Mouse (Mus musculus) thymus, postnatal 14 days (tissue): ENCODE results near the gene Usp39.

ENCODE experiments used
- DNase-seq: peaks from one replicate; pipeline ENCODE4 v3.0.0; 2021

Usp39 gene

GRCm38 (mm10) chr6:72345074-72345567 lies at the start of gene Usp39:
TSS of gene Usp39 (minus strand) at chr6:72345184.
- peak; percentile 90 for DNase-seq

GRCm38 (mm10) chr6:72392341-72392740 lies 47.4 kb upstream of the Usp39 start:
- no peak for DNase-seq

GRCm38 (mm10) chr6:72390795-72391521 lies 46.0 kb upstream of the Usp39 start:
- DNase-seq = peak; percentile 30

GRCm38 (mm10) chr6:72389941-72390771 lies 45.2 kb upstream of the Usp39 start, which contains the start of gene Vamp8:
TSS of gene Vamp8 (minus strand) at chr6:72390703.
- peak; percentile 69 for DNase-seq

- peak; percentile 12 for DNase-seq
These were observed 44.5 kb upstream of the Usp39 start for GRCm38 (mm10) chr6:72389471-72389940.

GRCm38 (mm10) chr6:72388791-72389329 lies 43.9 kb upstream of the Usp39 start:
- no peak for DNase-seq

GRCm38 (mm10) chr6:72388266-72388665 lies 43.3 kb upstream of the Usp39 start:
- DNase-seq = no peak

GRCm38 (mm10) chr6:72387816-72388215 lies 42.8 kb upstream of the Usp39 start:
- no peak for DNase-seq

GRCm38 (mm10) chr6:72386561-72386960 lies 41.6 kb upstream of the Usp39 start:
- DNase-seq = no peak

GRCm38 (mm10) chr6:72385258-72385657 lies 40.3 kb upstream of the Usp39 start:
- DNase-seq = no peak

GRCm38 (mm10) chr6:72383952-72384351 lies 39.0 kb upstream of the Usp39 start:
- no peak for DNase-seq

GRCm38 (mm10) chr6:72383142-72383820 lies 38.3 kb upstream of the Usp39 start:
- DNase-seq = no peak

GRCm38 (mm10) chr6:72382494-72382893 lies 37.5 kb upstream of the Usp39 start:
- no peak for DNase-seq

GRCm38 (mm10) chr6:72380131-72380770 lies 35.3 kb upstream of the Usp39 start, which contains the start of gene Vamp5:
TSS of gene Vamp5 (minus strand) at chr6:72380468.
- peak; percentile 95 for DNase-seq

- peak; percentile 11 for DNase-seq
These were observed 34.6 kb upstream of the Usp39 start for GRCm38 (mm10) chr6:72379377-72380130.

GRCm38 (mm10) chr6:72378510-72379234 lies 33.7 kb upstream of the Usp39 start:
- no peak for DNase-seq

- DNase-seq = peak; percentile 11
These were observed 30.0 kb upstream of the Usp39 start for GRCm38 (mm10) chr6:72374820-72375563.

GRCm38 (mm10) chr6:72374206-72374605 lies 29.2 kb upstream of the Usp39 start:
- DNase-seq = no peak

- no peak for DNase-seq
These were observed 28.2 kb upstream of the Usp39 start for GRCm38 (mm10) chr6:72373184-72373583.

- DNase-seq = no peak
These were observed 26.6 kb upstream of the Usp39 start for GRCm38 (mm10) chr6:72371571-72371970.
